Mouse (Mus musculus) C2C12 (cell line): Measurements from ENCODE around the gene Chml.

Source experiments
- CEBPB ChIP-seq: IDR thresholded peaks from one replicate; pipeline ENCODE4 v1.6.1; 2011; ENCODE audit warnings: low read depth, mild to moderate bottlenecking, control low read depth, moderate library complexity
- CTCF ChIP-seq: IDR thresholded peaks from one replicate; pipeline ENCODE4 v1.5.1; 2011; ENCODE audit not compliant: control insufficient read depth, insufficient read depth, insufficient read length
- MAX ChIP-seq: IDR thresholded peaks from one replicate; pipeline ENCODE4 v1.6.1; 2011; ENCODE audit warnings: mild to moderate bottlenecking, control low read depth
- MYOD1 ChIP-seq: IDR thresholded peaks from one replicate; pipeline ENCODE4 v1.6.1; 2011; ENCODE audit warnings: low read depth; ENCODE audit not compliant: control insufficient read depth, insufficient read length
- MYOG ChIP-seq: IDR thresholded peaks from one replicate; pipeline ENCODE4 v1.6.1; 2011; ENCODE audit not compliant: control insufficient read depth, insufficient read length; ENCODE audit errors: extremely low read depth
- USF1 ChIP-seq: IDR thresholded peaks from one replicate; pipeline ENCODE4 v1.6.1; 2011; ENCODE audit warnings: low read depth, mild to moderate bottlenecking, control low read depth, moderate library complexity

DNA sequence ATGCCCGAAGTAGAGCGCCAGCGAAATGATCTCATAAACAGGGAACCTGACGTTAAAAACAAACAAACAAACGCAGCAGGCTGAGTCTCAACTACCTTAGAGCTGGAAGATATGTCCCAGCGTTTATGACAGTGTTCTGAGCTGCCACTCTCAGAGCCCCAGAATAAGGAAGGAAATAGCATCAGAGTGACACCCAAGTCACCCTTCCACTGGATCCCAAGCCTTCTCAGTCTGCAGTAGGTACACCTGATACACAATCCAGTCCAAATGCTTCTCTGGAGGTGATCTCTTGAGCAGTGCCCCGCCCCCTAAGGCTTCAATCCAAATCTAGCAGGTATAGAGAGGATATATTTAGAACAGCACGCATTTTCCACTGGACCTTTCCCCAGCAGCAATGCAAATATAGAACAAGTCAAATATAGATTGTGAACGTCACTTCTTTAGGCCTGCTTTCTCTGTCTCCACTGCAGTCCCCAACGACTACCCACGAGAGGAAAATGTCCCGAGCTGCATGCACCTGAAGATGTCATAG lies 794 bp upstream of the Chml start:
- TF ChIP-seq CTCF (no peak), USF1 (no peak), MAX (no peak), CEBPB (no peak), MYOG (no peak), MYOD1 (no peak)
